Mouse (Mus musculus) hindbrain, embryonic 11.5 days (tissue): ENCODE measurements around the gene Rab22a. TPM values are rescaled to one million over a fixed set of nuclear protein-coding genes. Genes with fewer than 3 reads are reported as not detected.

Experiments
- ATAC-seq: fragments of 200-750 bp; cut with Nextera tagmentation; 2 replicates; pipeline ENCODE4 v1.8.0; 2017; ENCODE audit warnings: mild to moderate bottlenecking, moderate TSS enrichment, moderate library complexity; ENCODE audit not compliant: low FRiP score
- DNase-seq: peaks from one replicate; pipeline ENCODE4 v3.0.0-alpha.2; 2015; ENCODE audit warnings: low spot score
- H3K27ac ChIP-seq: fragments of 300-500 bp; sonication (generic); 2 replicates; pipeline ENCODE4 v1.5.1; 2014; ENCODE audit warnings: mild to moderate bottlenecking, low read depth, low read length
- H3K27me3 ChIP-seq: fragments of 300-500 bp; sonication (generic); 2 replicates; pipeline ENCODE4 v1.6.1; 2014; ENCODE audit warnings: mild to moderate bottlenecking, low read length, moderate library complexity, mixed read lengths; ENCODE audit not compliant: control insufficient read depth, insufficient read depth
- H3K36me3 ChIP-seq: fragments of 300-500 bp; sonication (generic); 2 replicates; pipeline ENCODE4 v1.6.1; 2014; ENCODE audit warnings: mild to moderate bottlenecking, low read length, moderate library complexity, mixed read lengths; ENCODE audit not compliant: control insufficient read depth, insufficient read depth
- H3K4me1 ChIP-seq: fragments of 300-500 bp; sonication (generic); replicated peaks from 2 replicates; pipeline ENCODE4 v1.6.1; 2014; ENCODE audit warnings: low read length, mixed read lengths; ENCODE audit not compliant: control insufficient read depth, insufficient read depth
- H3K4me2 ChIP-seq: fragments of 300-500 bp; sonication (generic); replicated peaks from 2 replicates; pipeline ENCODE4 v1.6.1; 2014; ENCODE audit warnings: mild to moderate bottlenecking, low read depth, low read length
- H3K4me3 ChIP-seq: fragments of 300-500 bp; sonication (generic); 2 replicates; pipeline ENCODE4 v1.5.1; 2014; ENCODE audit warnings: low read depth, low read length
- H3K9ac ChIP-seq: fragments of 300-500 bp; sonication (generic); 2 replicates; pipeline ENCODE4 v1.6.1; 2014; ENCODE audit warnings: low read depth, low read length
- H3K9me3 ChIP-seq: fragments of 300-500 bp; sonication (generic); 2 replicates; pipeline ENCODE4 v1.6.1; 2016; ENCODE audit warnings: low read length; ENCODE audit not compliant: control insufficient read depth
- WGBS: fragments of 180-500 bp; shearing (Covaris S2); extraction: QIAGEN DNeasy Blood & Tissue Kit; methylation state at CpG from one replicate; pipeline ENCODE4 v1.1.7; 2014; 5-methylcytosine and 5-hydroxymethylcytosine counted together
- polyA plus RNA-seq: library from polyadenylated mRNA; unstranded; fragments of >200 nt; fragmentation: Nextera tagmentation; extraction: Ambion mirVana; gene quantifications from 2 replicates; pipeline ENCODE4 v1.2.1, GENCODE M21; 2014

Gene Rab22a
- polyA plus RNA-seq, 1 experiment from 2014 or later = 44.6 TPM

- peak within 1 kb of the TSS; percentile 82 for H3K4me3 ChIP-seq
- H3K4me2 ChIP-seq = peak within 1 kb of the TSS; percentile 74
- H3K9ac ChIP-seq = peak within 1 kb of the TSS; percentile 77
- no peaks in the 10 kb centered on the region for H3K27me3 ChIP-seq
- DNase-seq (peak; percentile 100), ATAC-seq (peak; percentile 97)
- H3K9me3 ChIP-seq = no peaks in the 10 kb centered on the region
- WGBS = 2% methylated on average over 70 of the region's 70 CpGs
- no peaks in the 10 kb centered on the region for H3K36me3 ChIP-seq
- 0 out of 2 replicates have a peak within 1 kb of the TSS, but pooled peaks have one; percentile 24 for H3K27ac ChIP-seq
- H3K4me1 ChIP-seq = no peaks in the 10 kb centered on the region; the same call in none of the 2 replicates
These were observed 77.8 kb downstream of the Rab22a start, which contains the start of gene Vapb for GRCm38 (mm10) chr2:173737222-173737989. Vapb (plus strand) TSS chr2:173737511.

DNA sequence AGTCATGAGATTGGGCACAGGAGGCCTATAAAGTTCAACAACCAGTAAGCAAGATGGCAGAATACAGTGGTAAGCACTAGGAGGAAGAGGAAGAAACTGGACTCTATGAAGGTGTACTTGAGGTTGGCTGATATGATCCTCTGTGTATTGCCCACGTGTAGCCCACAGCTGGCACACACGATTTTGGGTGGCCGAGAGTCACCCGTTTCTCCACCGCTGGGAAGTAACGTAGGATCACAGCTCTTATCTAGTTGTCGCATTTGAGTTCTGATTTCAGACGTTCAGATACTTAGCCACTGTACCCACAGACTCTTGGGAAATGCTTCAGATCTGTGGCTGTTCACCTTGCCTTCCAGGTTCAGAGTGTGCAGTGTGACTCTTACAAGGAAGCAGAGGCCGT lies 78.7 kb downstream of the Rab22a start:
- peak overlapping the region; percentile 77; the same call in 1 of the 2 replicates for H3K9ac ChIP-seq
- H3K4me3 ChIP-seq = peak overlapping the region; percentile 82
- no peaks in the 10 kb centered on the region for H3K36me3 ChIP-seq
- 86% methylated on average over 9 of the region's 9 CpGs for WGBS
- DNase-seq (no peak), ATAC-seq (no peak)
- no peaks in the 10 kb centered on the region for H3K27me3 ChIP-seq
- no peak overlapping the region for H3K27ac ChIP-seq
- H3K9me3 ChIP-seq = no peaks in the 10 kb centered on the region
- peak overlapping the region; percentile 74 for H3K4me2 ChIP-seq
- H3K4me1 ChIP-seq = no peaks in the 10 kb centered on the region; the same call in none of the 2 replicates

- H3K9ac ChIP-seq = no peak overlapping the region
- H3K4me3 ChIP-seq = no peak overlapping the region
- no peak for DNase-seq
- no peak overlapping the region for H3K27ac ChIP-seq
- H3K4me2 ChIP-seq = no peak overlapping the region
- H3K4me1 ChIP-seq = no peaks in the 10 kb centered on the region; the same call in none of the 2 replicates
- H3K9me3 ChIP-seq = no peaks in the 10 kb centered on the region
- H3K27me3 ChIP-seq = no peaks in the 10 kb centered on the region
- H3K36me3 ChIP-seq = no peaks in the 10 kb centered on the region
- 95% methylated on average over 7 of the region's 7 CpGs for WGBS
- no peak for ATAC-seq
These were observed 79.5 kb downstream of the Rab22a start for GRCm38 (mm10) chr2:173739107-173739506.

- Histone ChIP-seq H3K4me2 (no peak overlapping the region), H3K4me3 (no peak overlapping the region), H3K4me1 (no peaks in the 10 kb centered on the region; the same call in none of the 2 replicates), H3K9me3 (no peaks in the 10 kb centered on the region), H3K27me3 (no peaks in the 10 kb centered on the region), H3K9ac (no peak overlapping the region), H3K27ac (no peak overlapping the region), H3K36me3 (no peaks in the 10 kb centered on the region)
- DNase-seq (no peak), ATAC-seq (no peak)
- 73% methylated on average over 13 of the region's 13 CpGs for WGBS
These were observed 82.5 kb downstream of the Rab22a start for GRCm38 (mm10) chr2:173742090-173742489.

DNA sequence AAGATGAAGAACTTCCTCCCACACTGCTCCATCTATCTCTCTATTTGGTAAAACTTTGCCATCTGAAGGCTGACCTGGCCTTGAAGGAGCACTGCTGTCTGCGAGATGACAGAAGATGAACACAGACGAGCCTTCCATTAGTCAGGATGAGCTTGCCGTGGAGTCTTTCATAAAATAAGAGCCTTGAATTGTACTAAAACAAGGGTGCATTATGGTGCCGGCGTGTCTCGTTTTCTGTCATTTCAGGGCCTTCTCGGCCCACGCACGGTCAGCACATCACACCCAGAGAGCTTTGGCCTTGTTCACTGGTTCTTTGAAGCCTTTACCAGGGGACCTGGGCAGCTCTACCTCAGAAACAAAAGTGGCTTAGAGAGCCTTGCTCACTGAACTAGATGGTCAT lies 83.2 kb downstream of the Rab22a start:
- H3K36me3 ChIP-seq = no peaks in the 10 kb centered on the region
- 87% methylated on average over 9 of the region's 9 CpGs for whole genome bisulfite sequencing

GRCm38 (mm10) chr2:173744070-173744815 lies 84.7 kb downstream of the Rab22a start:
- Histone ChIP-seq H3K4me2 (no peak overlapping the region), H3K4me1 (no peaks in the 10 kb centered on the region), H3K4me3 (no peak overlapping the region), H3K27me3 (no peaks in the 10 kb centered on the region), H3K27ac (no peak overlapping the region; the same call in 1 of the 2 replicates), H3K9me3 (no peaks in the 10 kb centered on the region), H3K36me3 (no peaks in the 10 kb centered on the region), H3K9ac (no peak overlapping the region)
- DNase-seq (no peak), ATAC-seq (no peak)
- 89% methylated on average over 7 of the region's 7 CpGs for WGBS

More for the DNA sequence above, 83.2 kb downstream of the Rab22a start:
- H3K4me2 ChIP-seq = no peak overlapping the region
- H3K9me3 ChIP-seq = no peaks in the 10 kb centered on the region
- ATAC-seq = no peak
- H3K4me1 ChIP-seq = no peaks in the 10 kb centered on the region; the same call in none of the 2 replicates
- no peak overlapping the region for H3K4me3 ChIP-seq
- no peak overlapping the region for H3K27ac ChIP-seq
- no peaks in the 10 kb centered on the region for H3K27me3 ChIP-seq
- no peak for DNase-seq
- no peak overlapping the region for H3K9ac ChIP-seq

- Histone ChIP-seq H3K27me3 (no peaks in the 10 kb centered on the region), H3K9ac (no peak overlapping the region), H3K36me3 (no peaks in the 10 kb centered on the region), H3K4me1 (no peaks in the 10 kb centered on the region), H3K4me2 (no peak overlapping the region), H3K9me3 (no peaks in the 10 kb centered on the region), H3K27ac (no peak overlapping the region), H3K4me3 (no peak overlapping the region)
- 98% methylated on average over 2 of the region's 2 CpGs for WGBS
- DNase-seq (no peak), ATAC-seq (no peak)
These were observed 89.5 kb downstream of the Rab22a start for GRCm38 (mm10) chr2:173748961-173749659.

- Histone ChIP-seq H3K27ac (peak overlapping the region; percentile 65), H3K4me2 (no peak overlapping the region), H3K9ac (no peak overlapping the region), H3K9me3 (no peaks in the 10 kb centered on the region), H3K4me1 (peaks cover 19% of the 10 kb centered on the region), H3K36me3 (no peaks in the 10 kb centered on the region), H3K4me3 (no peak overlapping the region), H3K27me3 (no peaks in the 10 kb centered on the region)
- ATAC-seq = peak; percentile 70; the same call in 1 of the 2 replicates
- peak; percentile 26 for DNase-seq
- WGBS = 49% methylated on average over 8 of the region's 8 CpGs
These were observed 96.0 kb downstream of the Rab22a start for GRCm38 (mm10) chr2:173755433-173756144.
